Mouse (Mus musculus): ENCODE measurements around the gene Gm11020. TPM values are rescaled to one million over a fixed set of nuclear protein-coding genes. Genes with fewer than 3 reads are reported as not detected.
A peak's percentile ranks its signal among the peaks of the same experiment; 100 is the strongest.
"Not testable (repeated sequence)": the region's sequence is repeated elsewhere in the genome, so short reads cannot be mapped to it uniquely, and the experiment has no call there.

The Gm11020 gene
- not detected for total RNA-seq (2021)
- polyA plus RNA-seq (2012; rRNA removed), result not detected in 2 replicates
- long read RNA-seq, result 0 reads

DNA sequence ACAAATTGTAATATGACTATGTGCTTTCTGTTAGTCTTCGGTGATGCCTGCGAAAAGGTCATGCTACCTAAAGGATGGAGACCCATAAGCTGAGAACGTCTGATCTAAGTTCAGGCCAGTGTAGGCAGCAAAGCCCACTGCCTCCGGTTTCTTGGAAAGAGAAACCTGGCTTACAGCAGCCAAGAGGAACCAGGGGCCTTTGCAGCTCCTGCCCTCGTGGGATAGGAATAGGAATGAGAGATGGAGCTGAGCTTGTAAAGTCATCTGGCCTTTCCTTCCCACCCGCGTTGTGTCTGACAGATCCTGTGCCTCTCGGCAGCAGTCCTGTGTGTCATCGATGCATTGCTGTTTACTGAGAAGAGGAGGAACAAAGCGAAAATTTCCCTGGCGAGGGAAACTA is at the start of gene Gm11020:
Gm11020 (plus strand) TSS at position 301 of the 400 bp plus-strand sequence.
- intact Hi-C loops (cut with DNase I), result loop anchor here (1.0 kb wide), 1 partner anchor 28 kb away; the partner anchor contains the start of gene Cmtm2a
- DNase-seq; H3K9ac ChIP-seq (ENCODE audit: low read depth, low read length); H3K4me1 ChIP-seq (ENCODE audit: control insufficient read depth, insufficient read depth, low read length); H3K27ac ChIP-seq; H3K36me3 ChIP-seq (ENCODE audit: control insufficient read depth, insufficient read depth, low read length); H3K79me2 ChIP-seq (replicated peaks; ENCODE audit: control insufficient read depth, insufficient read depth, low read length); H3K4me3 ChIP-seq; H3K27me3 ChIP-seq (ENCODE audit: control insufficient read depth, insufficient read depth, low read length): not testable (repeated sequence)
- 72% methylated on average over 11 of the region's 11 CpGs for WGBS

DNA sequence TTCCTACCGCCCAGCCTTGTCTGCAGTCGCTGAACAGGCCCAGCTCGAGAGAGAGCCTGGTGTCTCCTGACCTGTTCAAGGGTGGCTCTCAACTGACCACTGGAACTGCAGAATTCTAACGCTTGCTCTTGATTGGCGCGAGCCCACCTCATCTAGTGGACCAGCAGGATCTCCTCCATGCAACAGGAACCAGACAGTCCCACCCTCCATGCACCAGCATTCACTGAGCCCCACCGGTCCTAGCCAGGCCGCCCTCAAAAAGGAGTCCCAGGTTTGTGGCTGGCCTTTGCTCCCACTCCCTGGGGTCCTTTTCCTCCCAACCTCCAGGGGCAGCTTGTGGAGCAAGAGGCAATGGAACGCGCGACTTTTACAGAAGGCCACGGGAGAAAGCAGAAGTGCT is 28.3 kb upstream of the Gm11020 start, which contains the start of gene Cmtm2a:
Cmtm2a (minus strand) TSS at position 101 of the 400 bp plus-strand sequence.
- not testable (repeated sequence) for H3K27me3 ChIP-seq (ENCODE audit: control insufficient read depth, insufficient read depth, low read length); DNase-seq; H3K4me1 ChIP-seq (ENCODE audit: control insufficient read depth, insufficient read depth, low read length); H3K79me2 ChIP-seq (replicated peaks; ENCODE audit: control insufficient read depth, insufficient read depth, low read length); H3K9ac ChIP-seq (ENCODE audit: low read depth, low read length); H3K27ac ChIP-seq; H3K36me3 ChIP-seq (ENCODE audit: control insufficient read depth, insufficient read depth, low read length); H3K4me3 ChIP-seq
- intact Hi-C loops (cut with DNase I), result loop anchor here (1.0 kb wide), 1 partner anchor 28 kb away; the partner anchor contains the start of gene Gm11020
- 82% methylated on average over 12 of the region's 12 CpGs for WGBS

DNA sequence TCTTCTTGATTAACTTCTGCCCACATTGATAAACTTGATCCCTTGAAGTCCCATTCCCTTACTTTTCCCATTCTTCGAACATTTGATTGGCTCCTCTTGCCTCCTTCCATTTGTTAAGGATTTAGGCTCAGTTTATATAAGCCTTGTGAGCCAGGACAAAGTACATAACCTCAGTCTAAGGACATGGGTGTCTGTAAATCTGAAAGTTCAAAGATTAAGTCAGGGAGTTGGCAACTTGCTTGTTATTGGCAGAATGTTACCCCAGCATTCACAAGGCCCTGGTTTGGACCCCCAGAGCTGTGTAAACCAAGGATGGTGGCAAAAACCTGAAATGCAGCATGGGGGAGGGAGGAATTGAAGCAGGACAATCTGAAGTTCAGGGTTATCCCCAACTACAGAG is 27.0 kb upstream of the Gm11020 start:
- TF ChIP-seq CTCF (IDR thresholded peaks at IDR 0.05) (no peak), POLR2A (IDR thresholded peaks at IDR 0.05; ENCODE audit: insufficient read depth, low read depth, low read length) (no peak), EP300 (IDR thresholded peaks at IDR 0.05; ENCODE audit: insufficient read depth, low read depth, low read length) (no peak)
- Histone ChIP-seq H3K36me3 (ENCODE audit: control insufficient read depth, insufficient read depth, low read length) (no peaks in the 10 kb centered on the region), H3K4me1 (ENCODE audit: control insufficient read depth, insufficient read depth, low read length) (no peaks in the 10 kb centered on the region), H3K27me3 (ENCODE audit: control insufficient read depth, insufficient read depth, low read length) (no peaks in the 10 kb centered on the region), H3K9ac (ENCODE audit: low read depth, low read length) (no peak overlapping the region), H3K27ac (no peak overlapping the region), H3K79me2 (replicated peaks; ENCODE audit: control insufficient read depth, insufficient read depth, low read length) (no peaks in the 10 kb centered on the region), H3K4me3 (no peak overlapping the region)
- 76% methylated on average over 1 of the region's 1 CpGs for WGBS
- DNase-seq, result no peak
- intact Hi-C loops (cut with DNase I), result no loop called here

- H3K79me2 ChIP-seq (replicated peaks; ENCODE audit: control insufficient read depth, insufficient read depth, low read length); H3K36me3 ChIP-seq (ENCODE audit: control insufficient read depth, insufficient read depth, low read length); H3K9ac ChIP-seq (ENCODE audit: low read depth, low read length); H3K27ac ChIP-seq; DNase-seq; H3K27me3 ChIP-seq (ENCODE audit: control insufficient read depth, insufficient read depth, low read length); H3K4me1 ChIP-seq (ENCODE audit: control insufficient read depth, insufficient read depth, low read length); intact Hi-C loops (cut with DNase I); H3K4me3 ChIP-seq: not testable (repeated sequence)
- 25% methylated on average over 3 of the region's 3 CpGs for WGBS
Observed at GRCm38 (mm10) chr8:104301577-104301976, 19.8 kb upstream of the Gm11020 start.

DNA sequence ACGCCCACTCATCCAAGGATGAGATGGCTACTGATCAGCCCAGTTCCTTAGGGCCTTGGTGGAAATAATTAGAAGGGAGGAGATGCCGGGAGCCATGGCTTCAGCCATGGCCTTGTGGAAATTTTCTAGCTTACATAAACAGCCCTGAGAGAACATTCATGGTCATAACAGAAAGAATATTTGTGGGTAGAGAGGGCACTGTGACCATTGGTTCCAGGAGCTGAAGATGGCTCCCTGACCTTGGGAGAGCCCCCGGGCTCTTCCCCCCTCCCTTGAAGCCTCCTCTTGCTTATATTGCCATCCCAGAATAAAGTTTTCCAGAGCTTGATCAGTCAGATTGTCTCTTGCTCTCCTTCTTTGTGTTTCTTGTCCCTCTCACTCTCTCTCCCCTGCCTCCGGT is 18.8 kb upstream of the Gm11020 start:
- H3K9ac ChIP-seq (ENCODE audit: low read depth, low read length); H3K79me2 ChIP-seq (replicated peaks; ENCODE audit: control insufficient read depth, insufficient read depth, low read length); H3K27ac ChIP-seq; DNase-seq; H3K4me1 ChIP-seq (ENCODE audit: control insufficient read depth, insufficient read depth, low read length); H3K36me3 ChIP-seq (ENCODE audit: control insufficient read depth, insufficient read depth, low read length); H3K27me3 ChIP-seq (ENCODE audit: control insufficient read depth, insufficient read depth, low read length); intact Hi-C loops (cut with DNase I); H3K4me3 ChIP-seq: not testable (repeated sequence)
- 91% methylated on average over 4 of the region's 4 CpGs for WGBS

DNA sequence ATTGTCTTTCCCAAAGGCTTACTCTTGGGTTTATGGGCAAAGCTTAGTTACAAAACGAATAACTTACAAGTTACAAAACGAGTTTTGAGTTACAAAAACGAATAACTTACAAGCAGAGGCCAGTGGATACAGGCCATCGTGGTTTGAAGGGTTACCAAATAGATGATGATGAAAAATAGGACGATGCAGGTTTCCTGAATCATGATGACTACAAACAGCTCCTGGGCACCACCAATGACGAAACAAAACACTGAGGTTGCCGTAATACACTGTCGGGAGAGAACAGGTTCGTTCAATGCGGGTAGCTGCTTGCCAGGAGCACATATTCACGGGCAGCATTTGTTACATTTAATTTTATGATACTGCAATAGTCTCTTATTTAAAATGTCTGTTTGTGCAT is 16.4 kb upstream of the Gm11020 start:
- 82% methylated on average over 11 of the region's 11 CpGs for WGBS

GRCm38 (mm10) chr8:104308341-104308740 is 13.0 kb upstream of the Gm11020 start:
- H3K4me1 ChIP-seq (ENCODE audit: control insufficient read depth, insufficient read depth, low read length); DNase-seq; H3K9ac ChIP-seq (ENCODE audit: low read depth, low read length); H3K79me2 ChIP-seq (replicated peaks; ENCODE audit: control insufficient read depth, insufficient read depth, low read length); H3K36me3 ChIP-seq (ENCODE audit: control insufficient read depth, insufficient read depth, low read length); H3K27ac ChIP-seq; H3K4me3 ChIP-seq; H3K27me3 ChIP-seq (ENCODE audit: control insufficient read depth, insufficient read depth, low read length); intact Hi-C loops (cut with DNase I): not testable (repeated sequence)
- 51% methylated on average over 6 of the region's 6 CpGs for WGBS

More for the DNA sequence above, 16.4 kb upstream of the Gm11020 start:
- Histone ChIP-seq H3K4me3 (no peak overlapping the region), H3K79me2 (replicated peaks; ENCODE audit: control insufficient read depth, insufficient read depth, low read length) (no peaks in the 10 kb centered on the region), H3K27me3 (ENCODE audit: control insufficient read depth, insufficient read depth, low read length) (no peaks in the 10 kb centered on the region), H3K9ac (ENCODE audit: low read depth, low read length) (no peak overlapping the region), H3K36me3 (ENCODE audit: control insufficient read depth, insufficient read depth, low read length) (no peaks in the 10 kb centered on the region), H3K27ac (no peak overlapping the region), H3K4me1 (ENCODE audit: control insufficient read depth, insufficient read depth, low read length) (no peaks in the 10 kb centered on the region)
- intact Hi-C loops (cut with DNase I), result no loop called here
- TF ChIP-seq CTCF (IDR thresholded peaks at IDR 0.05) (no peak), EP300 (IDR thresholded peaks at IDR 0.05; ENCODE audit: insufficient read depth, low read depth, low read length) (no peak), POLR2A (IDR thresholded peaks at IDR 0.05; ENCODE audit: insufficient read depth, low read depth, low read length) (no peak)
- no peak for DNase-seq

DNA sequence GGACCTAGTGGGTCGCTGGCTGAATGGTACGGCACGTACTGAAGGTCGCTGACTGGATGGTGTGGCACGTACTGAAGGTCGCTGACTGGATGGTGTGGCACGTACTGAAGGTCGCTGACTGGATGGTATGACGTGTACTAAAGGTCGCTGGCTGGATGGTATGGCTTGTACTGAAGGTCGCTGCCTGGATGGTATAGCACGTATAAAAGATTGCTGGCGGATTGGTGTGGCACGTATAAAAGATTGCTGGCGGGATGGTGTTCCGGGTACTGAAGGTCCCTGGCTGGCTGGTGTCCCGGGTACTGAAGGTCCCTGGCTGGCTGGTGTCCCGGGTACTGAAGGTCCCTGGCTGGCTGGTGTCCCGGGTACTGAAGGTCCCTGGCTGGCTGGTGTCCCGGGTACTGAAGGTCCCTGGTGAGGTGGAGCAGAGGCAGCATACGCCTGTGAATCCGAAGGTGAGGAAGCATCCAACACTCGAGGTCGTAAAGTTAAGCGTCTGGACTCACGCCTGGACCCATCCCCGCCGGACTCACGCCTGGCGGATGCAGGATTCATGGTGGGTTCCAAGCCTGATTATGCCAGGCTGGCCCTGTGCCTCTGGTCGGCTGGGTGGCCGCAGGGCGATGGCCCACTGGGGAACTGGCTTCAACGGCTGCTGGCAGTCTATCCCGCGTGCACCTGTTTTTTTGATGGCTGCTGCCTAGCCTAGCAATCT is 11.8 kb upstream of the Gm11020 start, which contains the start of the genes Gm45711 and Cmtm1:
Gm45711 (minus strand) TSS at position 641 of the 715 bp plus-strand sequence.
Cmtm1 (minus strand) TSS at position 705 of the 715 bp plus-strand sequence.
- H3K4me3 ChIP-seq; H3K79me2 ChIP-seq (replicated peaks; ENCODE audit: control insufficient read depth, insufficient read depth, low read length); H3K9ac ChIP-seq (ENCODE audit: low read depth, low read length); H3K27ac ChIP-seq; intact Hi-C loops (cut with DNase I); H3K36me3 ChIP-seq (ENCODE audit: control insufficient read depth, insufficient read depth, low read length); H3K4me1 ChIP-seq (ENCODE audit: control insufficient read depth, insufficient read depth, low read length); H3K27me3 ChIP-seq (ENCODE audit: control insufficient read depth, insufficient read depth, low read length): not testable (repeated sequence)
- 57% methylated on average over 36 of the region's 36 CpGs for WGBS
- DNase-seq, result peak; percentile 41 to 53

GRCm38 (mm10) chr8:104312023-104312422 is 9.3 kb upstream of the Gm11020 start:
- H3K36me3 ChIP-seq (ENCODE audit: control insufficient read depth, insufficient read depth, low read length); H3K27me3 ChIP-seq (ENCODE audit: control insufficient read depth, insufficient read depth, low read length); H3K4me3 ChIP-seq; H3K4me1 ChIP-seq (ENCODE audit: control insufficient read depth, insufficient read depth, low read length); H3K27ac ChIP-seq; H3K9ac ChIP-seq (ENCODE audit: low read depth, low read length); intact Hi-C loops (cut with DNase I); DNase-seq; H3K79me2 ChIP-seq (replicated peaks; ENCODE audit: control insufficient read depth, insufficient read depth, low read length): not testable (repeated sequence)
- 88% methylated on average over 3 of the region's 3 CpGs for WGBS
